ENCODE assay signal across 9 mouse cellular contexts in genomic region chr7:49162079-49162478, GRCm38 (mm10).
DNase-seq lines count a peak whose midpoint lies in the region; ATAC-seq and TF ChIP-seq lines count a peak whose summit lies in the region.
"Had no signal": no experiment of that assay in that cellular context is flagged by ENCODE, and none has a peak within 500 bp of the region (broad histone marks: within the 10 kb centered on the region; RNA-seq: fewer than 3 reads in every experiment).

No protein-coding gene starts in this region.

- ATAC-seq in hindbrain, postnatal 0 days = no peak
- ATAC-seq in hindbrain, embryonic 14.5 days (ENCODE audit: low FRiP score) = no peak
- no peak for ATAC-seq in heart, embryonic 14.5 days (ENCODE audit: insufficient number of reproducible peaks, insufficient read depth, low FRiP score, low read depth)
- ATAC-seq in liver, embryonic 12.5 days = peak; percentile 50; the same call in 1 of the 2 replicates
- no peak for ATAC-seq in forebrain, embryonic 13.5 days
- ATAC-seq in megakaryocyte-erythroid progenitor cell, adult 5-6 weeks (replicated peaks; ENCODE audit: low FRiP score, low TSS enrichment, poor library complexity, severe bottlenecking) = no peak

- peak; percentile 9 for DNase-seq in hindbrain, postnatal 0 days (ENCODE audit: low spot score)
- no peak for DNase-seq in hindbrain, embryonic 14.5 days (ENCODE audit: low spot score)
- DNase-seq in lung, postnatal 36 days = peak; percentile 85
- no peak for DNase-seq in spleen, adult 18-20 months
- DNase-seq: retina, postnatal 1 day had no signal

- H3K36me3 ChIP-seq in hindbrain, postnatal 0 days (ENCODE audit: insufficient read depth, low read length) = no peaks in the 10 kb centered on the region
- H3K36me3 ChIP-seq in hindbrain, embryonic 14.5 days (replicated peaks; ENCODE audit: control insufficient read depth, insufficient read depth) = no peaks in the 10 kb centered on the region
- H3K36me3 ChIP-seq in heart, embryonic 14.5 days (ENCODE audit: control insufficient read depth, insufficient read depth, low read length) = no peaks in the 10 kb centered on the region
- H3K36me3 ChIP-seq in liver, embryonic 12.5 days = no peaks in the 10 kb centered on the region
- no peaks in the 10 kb centered on the region for H3K36me3 ChIP-seq in forebrain, embryonic 13.5 days (ENCODE audit: poor library complexity, severe bottlenecking)

- WGBS in hindbrain, postnatal 0 days = 30% methylated on average over 9 of the region's 9 CpGs
- WGBS in hindbrain, embryonic 14.5 days = 43% methylated on average over 9 of the region's 9 CpGs
- WGBS in heart, embryonic 14.5 days = 26% methylated on average over 9 of the region's 9 CpGs
- WGBS in liver, embryonic 12.5 days (ENCODE audit: insufficient replicate concordance) = 34% methylated on average over 9 of the region's 9 CpGs
- WGBS in forebrain, embryonic 13.5 days = 42% methylated on average over 9 of the region's 9 CpGs

- no peak for TF ChIP-seq CTCF in hindbrain, postnatal 0 days (IDR thresholded peaks at IDR 0.05; ENCODE audit: low read depth)

- no peak overlapping the region for H3K4me2 ChIP-seq in hindbrain, postnatal 0 days (ENCODE audit: low read depth, low read length)
- no peak overlapping the region for H3K4me2 ChIP-seq in hindbrain, embryonic 14.5 days (replicated peaks)
- H3K4me2 ChIP-seq in heart, embryonic 14.5 days (ENCODE audit: low read length) = no peak overlapping the region
- no peak overlapping the region for H3K4me2 ChIP-seq in liver, embryonic 12.5 days
- H3K4me2 ChIP-seq in forebrain, embryonic 13.5 days = no peak overlapping the region

- no peak overlapping the region for H3K4me3 ChIP-seq in hindbrain, postnatal 0 days (ENCODE audit: low read length)
- no peak overlapping the region for H3K4me3 ChIP-seq in hindbrain, embryonic 14.5 days (replicated peaks; ENCODE audit: low read length)
- H3K4me3 ChIP-seq in heart, embryonic 14.5 days (ENCODE audit: control insufficient read depth in 1 of 2, insufficient read depth in 1 of 2, low read depth in 1 of 2, low read length in 2 of 2) = no peak overlapping the region
- no peak overlapping the region for H3K4me3 ChIP-seq in liver, embryonic 12.5 days
- no peak overlapping the region for H3K4me3 ChIP-seq in forebrain, embryonic 13.5 days

- peaks cover 32% of the 10 kb centered on the region for H3K4me1 ChIP-seq in hindbrain, postnatal 0 days (ENCODE audit: insufficient read depth, low read length)
- H3K4me1 ChIP-seq in hindbrain, embryonic 14.5 days (replicated peaks; ENCODE audit: control insufficient read depth, insufficient read depth, low read length) = peaks cover 38% of the 10 kb centered on the region
- peaks cover 37 to 56% of the 10 kb centered on the region in 2 experiments for H3K4me1 ChIP-seq in heart, embryonic 14.5 days (ENCODE audit: control insufficient read depth in 2 of 2, insufficient read depth in 2 of 2, low read length in 2 of 2)
- H3K4me1 ChIP-seq in liver, embryonic 12.5 days = no peaks in the 10 kb centered on the region
- peaks cover 63% of the 10 kb centered on the region for H3K4me1 ChIP-seq in forebrain, embryonic 13.5 days

- peak overlapping the region; percentile 20; the same call in 1 of the 2 replicates for H3K27ac ChIP-seq in hindbrain, postnatal 0 days
- H3K27ac ChIP-seq in hindbrain, embryonic 14.5 days = no peak overlapping the region
- peak overlapping the region; percentile 0 to 46; a peak in 3 of 4 replicates for H3K27ac ChIP-seq in heart, embryonic 14.5 days (replicated peaks in 1 of 2; ENCODE audit: control insufficient read depth in 1 of 2, insufficient read depth in 1 of 2, low read depth in 2 of 2, low read length in 2 of 2)
- no peak overlapping the region for H3K27ac ChIP-seq in liver, embryonic 12.5 days
- H3K27ac ChIP-seq in forebrain, embryonic 13.5 days = no peak overlapping the region

- no peak overlapping the region for H3K9ac ChIP-seq in hindbrain, postnatal 0 days (replicated peaks; ENCODE audit: low read length)
- no peak overlapping the region for H3K9ac ChIP-seq in hindbrain, embryonic 14.5 days
- H3K9ac ChIP-seq in heart, embryonic 14.5 days (ENCODE audit: low read length) = peak overlapping the region; percentile 50
- H3K9ac ChIP-seq in liver, embryonic 12.5 days = no peak overlapping the region
- H3K9ac ChIP-seq in forebrain, embryonic 13.5 days = no peak overlapping the region

- H3K9me3 ChIP-seq in hindbrain, postnatal 0 days (ENCODE audit: low read length) = no peaks in the 10 kb centered on the region
- H3K9me3 ChIP-seq in hindbrain, embryonic 14.5 days (ENCODE audit: control insufficient read depth, low read length) = no peaks in the 10 kb centered on the region
- H3K9me3 ChIP-seq in heart, embryonic 14.5 days (ENCODE audit: control insufficient read depth, low read length) = no peaks in the 10 kb centered on the region
- H3K9me3 ChIP-seq in liver, embryonic 12.5 days (replicated peaks) = no peaks in the 10 kb centered on the region
- H3K9me3 ChIP-seq in forebrain, embryonic 13.5 days (replicated peaks) = no peaks in the 10 kb centered on the region

- no peaks in the 10 kb centered on the region for H3K27me3 ChIP-seq in hindbrain, postnatal 0 days (ENCODE audit: insufficient read depth, low read length)
- H3K27me3 ChIP-seq in hindbrain, embryonic 14.5 days (ENCODE audit: control insufficient read depth, insufficient read depth, low read length) = no peaks in the 10 kb centered on the region
- H3K27me3 ChIP-seq in heart, embryonic 14.5 days (ENCODE audit: control insufficient read depth, insufficient read depth, low read length) = no peaks in the 10 kb centered on the region
- H3K27me3 ChIP-seq in liver, embryonic 12.5 days (replicated peaks) = no peaks in the 10 kb centered on the region
- peaks cover 14% of the 10 kb centered on the region; the same call in 1 of the 2 replicates for H3K27me3 ChIP-seq in forebrain, embryonic 13.5 days

Comparison
In these comparisons a context has a peak if more than half of its experiments do, and no peak if none do; other contexts are left out.
1. DNase-seq: peak in hindbrain, postnatal 0 days (single experiment) and lung, postnatal 36 days (single experiment); none in hindbrain, embryonic 14.5 days (single experiment) and spleen, adult 18-20 months (0 of 2).
2. H3K27ac ChIP-seq: peak in hindbrain, postnatal 0 days (single experiment) and heart, embryonic 14.5 days (2 of 2); none in hindbrain, embryonic 14.5 days (single experiment), liver, embryonic 12.5 days (single experiment) and forebrain, embryonic 13.5 days (single experiment).